Mouse (Mus musculus): Measurements from ENCODE around the gene Robo1. TPM values are rescaled to one million over a fixed set of nuclear protein-coding genes. Genes with fewer than 3 reads are reported as not detected.

Robo1 gene
- 3.1 and 4.1 TPM in 2 replicates for polyA plus RNA-seq (2015; fragmentation: Nextera tagmentation; extraction: Ambion mirVana)

GRCm38 (mm10) chr16:72307537-72308330, at the start of gene Robo1:
Gene Robo1, plus strand, starts transcription at chr16:72308306.

